Mouse (Mus musculus): Measurements from ENCODE around the gene Slc41a3. TPM values are rescaled to one million over a fixed set of nuclear protein-coding genes. Genes with fewer than 3 reads are reported as not detected.
A peak's percentile ranks its signal among the peaks of the same experiment; 100 is the strongest.
"Not testable (repeated sequence)": the region's sequence is repeated elsewhere in the genome, so short reads cannot be mapped to it uniquely, and the experiment has no call there.

The Slc41a3 gene
- total RNA-seq, 2 experiments from 2014 or later = 4.0 to 4.1 TPM

DNA sequence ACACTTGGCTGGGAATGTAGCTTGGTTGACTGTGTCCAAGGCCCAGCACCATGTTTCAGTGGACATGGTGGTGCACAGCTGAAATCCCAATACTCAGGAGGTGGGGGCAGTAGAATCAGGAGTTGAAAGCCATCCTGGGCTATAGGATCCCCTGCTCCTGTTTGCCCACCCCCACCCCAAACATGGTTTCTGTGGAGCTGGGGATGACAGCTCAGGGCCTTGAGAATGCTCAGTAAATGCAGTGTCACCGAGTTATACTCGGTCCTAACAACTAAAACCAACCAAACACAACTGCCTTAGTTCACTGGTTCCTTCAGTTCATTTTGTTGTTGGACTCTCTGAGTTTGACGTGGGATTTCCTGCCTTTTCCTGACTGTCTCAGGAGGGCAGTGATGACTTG is 38.5 kb downstream of the Slc41a3 start:
- DNase-seq (ENCODE audit: low spot score in 2 of 2) = no peak
- Histone ChIP-seq H3K4me3 (no peak overlapping the region), H3K27ac (no peak overlapping the region)
- no peak for TF ChIP-seq CTCF (conservative IDR thresholded peaks at IDR 0.05)

DNA sequence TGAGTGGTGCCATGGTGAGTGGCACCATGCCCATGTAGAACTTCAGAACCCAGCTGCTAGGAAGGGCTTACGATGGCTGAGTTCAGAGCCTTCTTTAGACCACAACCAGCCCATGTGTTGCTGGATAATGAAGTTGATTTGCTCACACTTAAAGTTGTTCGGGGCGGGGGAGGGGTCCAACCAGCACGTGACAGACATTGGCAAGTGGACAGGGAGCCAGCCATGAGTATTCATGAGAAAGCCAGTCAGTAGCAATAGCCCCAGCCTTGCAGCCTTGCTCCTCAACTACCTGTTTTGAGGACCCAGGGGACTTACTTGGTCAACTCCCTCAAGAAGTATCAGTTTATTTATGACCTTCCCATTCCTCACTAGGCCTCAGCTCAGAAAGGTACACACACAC is 40.4 kb downstream of the Slc41a3 start:
- no peak for TF ChIP-seq CTCF (conservative IDR thresholded peaks at IDR 0.05)
- no peak overlapping the region for H3K27ac ChIP-seq
- no peak for DNase-seq (ENCODE audit: low spot score in 2 of 2)
- H3K4me3 ChIP-seq = no peak overlapping the region

DNA sequence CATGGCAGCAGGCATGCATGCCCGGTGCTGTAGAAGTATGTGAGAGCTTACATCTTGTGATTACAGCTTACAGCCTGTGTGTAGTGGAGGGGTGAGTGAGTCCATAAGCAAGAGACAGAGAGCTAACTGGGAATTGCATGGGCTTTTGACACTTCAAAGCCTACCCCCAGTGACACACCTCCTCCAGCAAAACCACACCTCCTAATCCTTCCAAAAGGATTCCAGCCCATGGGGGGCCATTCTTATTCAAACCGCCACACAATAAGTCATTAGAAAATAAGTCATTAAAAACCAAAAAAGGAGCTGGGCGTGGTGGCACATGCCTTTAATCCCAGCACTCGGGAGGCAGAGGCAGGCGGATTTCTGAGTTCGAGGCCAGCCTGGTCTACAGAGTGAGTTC is 43.9 kb downstream of the Slc41a3 start:
- no peak for TF ChIP-seq CTCF (conservative IDR thresholded peaks at IDR 0.05)
- Histone ChIP-seq H3K4me3 (no peak overlapping the region), H3K27ac (no peak overlapping the region)
- DNase-seq (ENCODE audit: low spot score in 2 of 2) = no peak

DNA sequence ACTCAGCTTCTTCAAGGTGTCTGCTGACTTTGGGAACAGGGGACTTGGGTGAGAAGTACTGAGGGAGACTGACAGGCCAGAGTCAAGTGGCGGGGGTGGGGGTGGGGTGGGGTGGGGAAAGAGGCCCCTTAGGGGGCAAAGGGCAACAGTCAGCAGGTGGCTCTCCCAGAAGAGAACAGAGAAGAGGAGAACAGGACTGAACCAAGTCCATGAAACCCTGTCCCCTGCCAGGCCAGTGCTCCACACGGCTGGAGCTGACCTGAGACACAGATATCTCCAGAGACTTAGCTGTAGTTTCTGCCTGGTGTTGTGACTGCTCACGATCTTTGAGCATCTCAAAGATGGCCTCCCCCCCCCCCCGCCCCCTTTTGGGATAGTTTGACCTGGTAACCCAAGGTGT is 44.8 kb downstream of the Slc41a3 start:
- no peak overlapping the region for H3K4me3 ChIP-seq
- TF ChIP-seq CTCF (conservative IDR thresholded peaks at IDR 0.05) = no peak

DNA sequence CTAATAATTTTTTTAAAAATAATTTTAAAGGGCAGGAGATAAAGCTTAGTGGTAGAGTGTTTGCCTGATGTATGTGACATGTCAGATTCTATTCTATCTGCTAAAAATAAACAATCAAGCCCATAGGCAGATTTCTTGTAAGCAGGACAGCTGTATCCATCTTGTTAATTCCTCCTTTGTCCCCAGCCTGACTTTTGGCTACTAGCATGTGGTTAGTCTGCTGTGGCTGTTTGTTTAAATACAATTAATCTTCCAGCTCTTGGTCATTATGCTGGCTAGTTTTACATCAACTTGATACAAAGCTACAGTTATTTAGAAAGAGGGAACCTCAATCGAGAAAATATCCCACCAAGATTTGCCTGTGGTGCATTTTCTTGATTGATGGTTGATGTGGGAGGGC is 46.1 kb downstream of the Slc41a3 start:
- no peak for DNase-seq (ENCODE audit: low spot score in 2 of 2)
- Histone ChIP-seq H3K27ac (no peak overlapping the region), H3K4me3 (no peak overlapping the region)
- TF ChIP-seq CTCF (conservative IDR thresholded peaks at IDR 0.05) = no peak

More for the DNA sequence above, 44.8 kb downstream of the Slc41a3 start:
- no peak for DNase-seq (ENCODE audit: low spot score in 2 of 2)
- no peak overlapping the region for H3K27ac ChIP-seq

DNA sequence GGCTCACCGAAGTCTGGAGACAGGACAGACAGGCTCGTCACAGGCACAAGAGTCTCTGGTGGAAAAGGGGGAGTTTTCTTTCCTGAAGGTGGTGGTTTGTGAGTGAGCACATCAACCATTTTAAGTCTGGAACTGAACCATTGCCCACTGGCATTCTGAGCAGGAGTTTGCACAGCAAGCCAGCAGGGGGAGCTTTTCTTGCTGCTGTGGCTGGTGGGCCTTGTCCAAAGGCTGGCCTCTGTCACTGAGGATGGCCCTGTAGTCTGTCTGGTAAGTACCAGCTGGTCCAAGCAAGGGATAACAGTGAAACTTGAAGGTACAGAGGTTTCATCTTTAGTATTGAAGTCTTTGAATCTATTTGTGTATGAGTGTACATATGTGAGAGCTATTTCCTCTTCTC is 49.2 kb downstream of the Slc41a3 start:
- no peak overlapping the region for H3K4me3 ChIP-seq
- no peak overlapping the region for H3K27ac ChIP-seq
- peak in 1 of 2 experiments; percentile 37 for DNase-seq (ENCODE audit: low spot score in 2 of 2)
- peak; percentile 89 for TF ChIP-seq CTCF (conservative IDR thresholded peaks at IDR 0.05)

DNA sequence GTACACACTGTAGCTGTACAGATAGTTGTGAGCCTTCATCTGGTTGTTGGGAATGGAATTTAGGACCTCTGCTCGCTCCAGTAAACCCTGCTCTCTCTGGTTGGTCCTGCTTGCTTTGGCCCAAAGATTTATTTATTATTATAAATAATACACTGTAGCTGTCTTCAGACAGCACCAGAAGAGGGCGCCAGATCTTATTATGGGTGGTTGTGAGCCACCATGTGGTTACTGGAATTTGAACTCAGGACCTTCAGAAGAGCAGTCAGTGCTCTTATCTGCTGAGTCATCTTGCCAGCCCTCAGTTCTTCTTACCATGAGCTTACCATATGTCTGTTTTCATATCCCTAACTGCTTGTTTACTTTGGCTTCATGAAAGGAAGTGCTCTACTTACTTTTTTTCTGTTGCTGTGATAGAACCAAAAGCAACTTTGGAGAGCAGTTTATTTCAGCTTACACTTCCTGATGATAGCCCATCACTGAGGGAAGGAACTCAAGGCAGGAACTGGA is 51.9 kb downstream of the Slc41a3 start:
- peak; percentile 68 for TF ChIP-seq CTCF (conservative IDR thresholded peaks at IDR 0.05)
- not testable (repeated sequence) for H3K4me3 ChIP-seq; DNase-seq (ENCODE audit: low spot score in 2 of 2); H3K27ac ChIP-seq

DNA sequence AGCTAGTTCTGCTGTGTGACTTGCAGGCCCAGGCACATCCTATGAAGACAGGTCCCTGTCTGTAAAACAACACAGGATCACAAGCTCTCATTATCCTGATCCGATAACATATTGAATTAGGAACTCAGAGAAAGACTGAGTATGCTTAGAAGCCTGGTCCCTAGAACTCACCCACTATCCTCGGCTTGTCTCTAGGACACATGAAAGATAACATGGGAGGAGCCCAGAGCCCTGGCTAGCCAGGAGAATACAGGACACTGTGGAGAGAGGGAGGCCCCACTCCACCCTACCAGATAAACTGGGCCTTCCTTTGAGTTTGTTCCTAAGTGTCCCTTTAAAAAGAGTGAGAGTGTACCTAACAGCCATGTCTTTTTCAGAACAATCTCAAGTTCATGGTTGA is 55.4 kb downstream of the Slc41a3 start:
- DNase-seq (ENCODE audit: low spot score in 2 of 2) = no peak
- Histone ChIP-seq H3K27ac (no peak overlapping the region; the same call in 1 of the 2 replicates), H3K4me3 (no peak overlapping the region)
- no peak for TF ChIP-seq CTCF (conservative IDR thresholded peaks at IDR 0.05)

DNA sequence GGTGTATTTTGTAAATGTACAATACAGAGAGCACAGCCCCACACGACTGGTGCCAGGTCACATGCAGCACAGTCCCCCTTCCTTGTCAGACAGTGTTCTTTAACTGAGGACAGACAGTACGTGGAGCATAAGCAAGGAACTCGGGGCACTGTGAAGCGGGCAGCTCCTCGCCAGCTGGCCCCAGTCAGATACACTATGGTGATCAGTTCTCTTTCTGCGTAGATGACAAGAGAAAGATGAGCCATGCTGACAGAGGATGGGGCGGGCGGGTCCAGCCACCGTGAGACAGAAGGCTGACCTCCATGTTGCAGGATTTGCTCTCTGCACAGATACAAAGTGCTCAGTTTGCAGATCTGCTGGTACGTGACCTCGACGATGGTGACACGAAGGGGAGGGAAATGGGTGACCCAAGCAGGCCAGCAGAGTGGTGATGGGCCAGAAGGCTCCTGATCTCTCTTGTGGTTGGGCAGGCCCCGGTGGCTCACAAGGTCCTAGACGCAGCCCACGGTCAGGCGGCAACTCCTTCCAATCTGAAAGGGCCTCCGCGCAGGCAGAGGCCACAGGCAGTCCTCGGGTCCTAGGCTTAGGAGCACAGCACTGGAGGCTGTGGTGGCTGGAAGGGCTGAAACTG is 56.0 kb downstream of the Slc41a3 start:
- no peak overlapping the region for H3K4me3 ChIP-seq
- no peak for DNase-seq (ENCODE audit: low spot score in 2 of 2)
- TF ChIP-seq CTCF (conservative IDR thresholded peaks at IDR 0.05) = no peak
- H3K27ac ChIP-seq = 0 out of 2 replicates have a peak overlapping the region, but pooled peaks have one; percentile 36

DNA sequence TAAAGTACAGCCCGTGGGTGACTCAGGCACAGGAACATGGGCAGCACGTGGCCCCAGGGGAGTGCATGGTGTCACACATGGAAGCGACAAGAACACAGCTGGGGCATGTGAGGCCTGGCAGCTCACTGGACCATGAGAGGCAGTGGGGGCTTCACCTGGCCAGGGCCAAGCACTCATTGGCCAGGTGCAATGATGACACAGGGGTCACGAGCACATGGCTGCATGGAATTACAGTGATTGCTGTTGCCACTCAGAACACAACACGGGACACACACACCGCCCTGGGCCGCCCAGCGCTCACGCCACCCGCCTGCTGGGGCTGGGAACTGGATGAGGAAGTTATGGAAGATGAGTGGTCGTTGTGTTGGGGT is 56.5 kb downstream of the Slc41a3 start:
- Histone ChIP-seq H3K4me3 (no peak overlapping the region), H3K27ac (0 out of 2 replicates have a peak overlapping the region, but pooled peaks have one; percentile 36)
- no peak for DNase-seq (ENCODE audit: low spot score in 2 of 2)
- no peak for TF ChIP-seq CTCF (conservative IDR thresholded peaks at IDR 0.05)

DNA sequence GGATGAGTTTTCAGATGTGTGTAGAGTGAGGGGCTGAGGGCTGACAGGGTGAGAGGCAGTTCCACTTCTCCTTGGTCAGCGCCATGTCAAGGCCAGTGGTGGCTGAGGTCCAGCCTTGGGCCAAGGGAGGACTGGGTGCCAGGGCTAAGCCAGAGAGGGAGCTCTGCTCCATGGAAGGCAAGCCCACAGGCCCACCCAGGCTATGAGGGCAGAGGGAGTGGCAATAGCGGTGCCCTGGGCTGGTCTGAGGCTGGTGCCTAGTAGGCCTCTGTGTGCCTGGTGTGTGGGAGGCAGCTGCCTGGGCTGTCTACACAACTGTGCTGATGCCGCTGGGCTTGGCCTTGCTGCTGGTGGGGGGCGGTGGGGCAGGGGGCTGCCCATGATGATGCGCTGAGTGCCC is 57.6 kb downstream of the Slc41a3 start:
- TF ChIP-seq CTCF (conservative IDR thresholded peaks at IDR 0.05) = no peak
- Histone ChIP-seq H3K27ac (no peak overlapping the region), H3K4me3 (no peak overlapping the region)
- no peak for DNase-seq (ENCODE audit: low spot score in 2 of 2)

DNA sequence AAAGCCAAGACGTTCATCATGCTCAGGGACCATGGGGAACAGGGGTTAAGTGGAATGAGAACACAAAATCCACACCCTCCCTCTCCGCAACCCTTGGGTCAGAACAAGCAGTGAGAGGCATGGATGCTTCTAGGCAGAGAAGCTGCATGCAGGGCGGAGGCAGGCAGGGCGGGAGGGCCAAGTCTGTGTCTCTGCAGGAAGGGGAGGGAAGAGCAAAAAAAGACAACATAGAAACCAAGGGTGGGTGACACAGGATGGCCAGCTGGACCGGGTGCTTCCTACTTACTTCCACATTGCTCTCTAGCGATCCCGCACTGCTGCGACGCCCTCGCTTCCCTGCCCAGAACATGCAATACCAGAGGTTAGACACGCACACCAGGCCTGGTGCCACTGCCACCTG is 59.2 kb downstream of the Slc41a3 start:
- no peak for TF ChIP-seq CTCF (conservative IDR thresholded peaks at IDR 0.05)
- Histone ChIP-seq H3K4me3 (no peak overlapping the region), H3K27ac (no peak overlapping the region)
- no peak for DNase-seq (ENCODE audit: low spot score in 2 of 2)

DNA sequence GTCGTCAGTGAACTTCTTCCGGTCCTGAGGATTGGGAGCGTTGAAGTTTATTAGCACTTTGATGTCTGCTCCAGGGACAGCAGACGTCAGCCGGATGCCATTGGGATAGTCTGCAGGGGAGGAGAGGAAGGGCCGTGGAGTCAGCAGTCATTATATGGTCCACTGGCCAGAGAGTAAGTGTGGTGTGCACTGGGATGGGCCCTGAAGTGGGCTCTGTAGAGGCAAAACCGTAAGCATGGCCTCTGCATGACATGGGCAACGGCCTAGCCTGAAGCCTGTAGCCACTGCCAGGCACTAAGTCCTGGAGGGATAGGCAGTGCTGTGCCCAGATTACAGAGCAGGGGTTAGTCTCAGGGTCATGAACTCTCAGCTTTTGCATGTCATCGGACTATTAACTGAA is 64.2 kb downstream of the Slc41a3 start:
- DNase-seq (ENCODE audit: low spot score in 2 of 2) = no peak
- Histone ChIP-seq H3K27ac (no peak overlapping the region), H3K4me3 (no peak overlapping the region)
- no peak for TF ChIP-seq CTCF (conservative IDR thresholded peaks at IDR 0.05)

DNA sequence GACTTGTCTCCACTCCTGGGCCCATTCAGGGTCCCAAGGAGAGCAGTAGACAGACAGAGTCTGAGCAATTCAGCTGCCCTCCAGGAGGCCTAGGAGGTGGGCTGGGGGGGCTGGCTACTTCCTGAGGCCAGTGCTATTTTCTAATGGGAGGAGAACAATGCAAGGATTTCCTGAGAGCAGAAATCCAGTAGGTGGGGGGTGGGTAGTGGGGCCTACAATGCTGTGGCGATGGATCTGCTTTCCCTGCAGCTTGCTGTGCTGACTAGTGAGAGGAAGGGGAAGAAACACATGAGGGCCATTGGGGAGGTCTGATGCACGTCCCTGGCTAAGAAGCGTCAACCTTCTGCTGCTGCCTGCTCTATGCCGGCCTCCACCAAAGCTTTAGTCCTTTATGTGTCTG is 74.2 kb downstream of the Slc41a3 start:
- Histone ChIP-seq H3K4me3 (no peak overlapping the region), H3K27ac (no peak overlapping the region)
- no peak for DNase-seq (ENCODE audit: low spot score in 2 of 2)
- TF ChIP-seq CTCF (conservative IDR thresholded peaks at IDR 0.05) = no peak

Data from layer of hippocampus, adult 2 months (tissue).